Mouse (Mus musculus) thymus, adult 2 months (tissue): ENCODE data around the gene Vgll4.

Experiments
- CTCF ChIP-seq: fragments of 200-500 bp; IDR thresholded peaks from 2 replicates; pipeline ENCODE4 v1.5.1; 2012; ENCODE audit warnings: mild to moderate bottlenecking, control low read depth, low read length, moderate library complexity, borderline replicate concordance; ENCODE audit not compliant: control insufficient read depth, poor library complexity, insufficient read depth; ENCODE audit errors: extremely low read depth
- POLR2A ChIP-seq: fragments of 200-500 bp; IDR thresholded peaks from 2 replicates; pipeline ENCODE4 v1.6.1; 2012; ENCODE audit warnings: mild to moderate bottlenecking, low read length, control low read depth, moderate library complexity; ENCODE audit not compliant: control insufficient read depth, poor library complexity, insufficient read depth; ENCODE audit errors: extremely low read depth

DNA sequence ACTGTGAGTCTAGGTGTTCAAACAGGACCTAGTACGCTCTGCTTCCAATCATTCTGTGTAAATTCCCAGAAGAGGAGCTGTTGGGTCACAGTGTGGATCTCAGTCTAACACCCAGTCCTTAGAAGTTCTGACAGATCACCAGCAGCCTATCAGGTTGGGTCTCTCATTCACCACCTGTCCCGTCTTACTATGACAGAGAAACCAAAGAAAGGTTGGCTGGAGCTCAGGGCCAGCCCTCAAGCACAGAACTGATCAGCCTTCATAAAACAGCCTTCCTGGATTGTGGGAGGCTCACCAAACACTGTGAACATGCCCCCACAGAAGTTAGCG is 96.0 kb downstream of the Vgll4 start:
- TF ChIP-seq CTCF (no peak), POLR2A (no peak)
